Mouse (Mus musculus) testis, adult 2 months (tissue): ENCODE measurements at regions not wholly inside any gene's neighbourhood (a gene's known extent, or its start where the extent isn't known, plus 50 kb on each side); places are given as distances from the start of the nearest gene placed in this dataset.
"Not testable (repeated sequence)": the region's sequence is repeated elsewhere in the genome, so short reads cannot be mapped to it uniquely, and the experiment has no call there.

Experiments used
- H3K27ac ChIP-seq: fragments of 200-500 bp; 2 replicates; pipeline ENCODE4 v1.5.1; 2012; ENCODE audit warnings: low read depth, low read length; ENCODE audit not compliant: control insufficient read depth, insufficient read depth
- H3K27me3 ChIP-seq: fragments of 200-500 bp; 2 replicates; pipeline ENCODE4 v1.6.1; 2012; ENCODE audit warnings: mild to moderate bottlenecking, low read length, moderate library complexity; ENCODE audit not compliant: control insufficient read depth, insufficient read depth
- H3K36me3 ChIP-seq: fragments of 200-500 bp; 2 replicates; pipeline ENCODE4 v1.6.1; 2012; ENCODE audit warnings: mild to moderate bottlenecking, low read length; ENCODE audit not compliant: control insufficient read depth, insufficient read depth
- H3K4me1 ChIP-seq: fragments of 200-500 bp; 2 replicates; pipeline ENCODE4 v1.6.1; 2012; ENCODE audit warnings: low read length; ENCODE audit not compliant: control insufficient read depth, insufficient read depth
- H3K4me3 ChIP-seq: fragments of 200-500 bp; 2 replicates; pipeline ENCODE4 v1.5.1; 2012; ENCODE audit warnings: low read depth, mild to moderate bottlenecking, low read length, moderate library complexity, mixed read lengths; ENCODE audit not compliant: control insufficient read depth
- CTCF ChIP-seq: fragments of 200-500 bp; IDR thresholded peaks from 2 replicates; pipeline ENCODE4 v1.5.1; 2012; ENCODE audit warnings: low read depth, mild to moderate bottlenecking, inconsistent platforms, low read length, moderate library complexity; ENCODE audit not compliant: control insufficient read depth, insufficient read depth, insufficient replicate concordance
- POLR2A ChIP-seq: fragments of 200-500 bp; IDR thresholded peaks from 2 replicates; pipeline ENCODE4 v1.6.1; 2012; ENCODE audit warnings: low read depth, mild to moderate bottlenecking, inconsistent platforms, low read length, moderate library complexity; ENCODE audit not compliant: control insufficient read depth

GRCm38 (mm10) chr6:3911284-3911683, 77.4 kb downstream of the Tfpi2 start:
- no peak overlapping the region for H3K4me3 ChIP-seq
- H3K36me3 ChIP-seq = no peaks in the 10 kb centered on the region
- H3K27ac ChIP-seq = no peak overlapping the region
- no peaks in the 10 kb centered on the region for H3K4me1 ChIP-seq
- TF ChIP-seq CTCF = no peak
- TF ChIP-seq POLR2A = no peak
- no peaks in the 10 kb centered on the region for H3K27me3 ChIP-seq

GRCm38 (mm10) chr6:3904704-3905103, 84.0 kb downstream of the Tfpi2 start:
- no peaks in the 10 kb centered on the region for H3K4me1 ChIP-seq
- no peak overlapping the region for H3K27ac ChIP-seq
- H3K4me3 ChIP-seq = peak overlapping the region; percentile 10
- no peak for TF ChIP-seq CTCF
- no peak for TF ChIP-seq POLR2A
- H3K27me3 ChIP-seq = no peaks in the 10 kb centered on the region
- no peaks in the 10 kb centered on the region for H3K36me3 ChIP-seq

- H3K4me3 ChIP-seq, H3K4me1 ChIP-seq, H3K27ac ChIP-seq, H3K27me3 ChIP-seq, H3K36me3 ChIP-seq: not testable (repeated sequence)
These were observed 111.3 kb upstream of the Calcr start for GRCm38 (mm10) chr6:3875816-3876215.

- not testable (repeated sequence) for H3K27ac ChIP-seq, H3K27me3 ChIP-seq, H3K4me3 ChIP-seq, H3K36me3 ChIP-seq, H3K4me1 ChIP-seq
These were observed 110.3 kb upstream of the Calcr start for GRCm38 (mm10) chr6:3874826-3875225.

GRCm38 (mm10) chr6:3861046-3861445, 96.5 kb upstream of the Calcr start:
- no peak overlapping the region for H3K4me3 ChIP-seq
- TF ChIP-seq POLR2A (no peak), CTCF (no peak)
- no peaks in the 10 kb centered on the region for H3K27me3 ChIP-seq
- H3K36me3 ChIP-seq = no peaks in the 10 kb centered on the region
- H3K4me1 ChIP-seq = no peaks in the 10 kb centered on the region
- no peak overlapping the region for H3K27ac ChIP-seq

- Histone ChIP-seq H3K4me3 (no peak overlapping the region), H3K4me1 (no peaks in the 10 kb centered on the region), H3K36me3 (no peaks in the 10 kb centered on the region), H3K27me3 (no peaks in the 10 kb centered on the region), H3K27ac (no peak overlapping the region)
- no peak for TF ChIP-seq CTCF
These were observed 96.1 kb upstream of the Calcr start for GRCm38 (mm10) chr6:3860587-3860975.

GRCm38 (mm10) chr6:3859942-3860586, 95.5 kb upstream of the Calcr start:
- H3K4me1 ChIP-seq = no peaks in the 10 kb centered on the region
- no peaks in the 10 kb centered on the region for H3K36me3 ChIP-seq
- H3K27me3 ChIP-seq = no peaks in the 10 kb centered on the region
- no peak overlapping the region for H3K4me3 ChIP-seq
- no peak overlapping the region for H3K27ac ChIP-seq
- TF ChIP-seq CTCF (no peak), POLR2A (no peak)

- Histone ChIP-seq H3K27me3 (no peaks in the 10 kb centered on the region), H3K36me3 (no peaks in the 10 kb centered on the region), H3K4me3 (no peak overlapping the region), H3K4me1 (no peaks in the 10 kb centered on the region), H3K27ac (no peak overlapping the region)
- no peak for TF ChIP-seq CTCF
- TF ChIP-seq POLR2A = no peak
These were observed 85.6 kb upstream of the Calcr start for GRCm38 (mm10) chr6:3850146-3850545.
